ENCODE assay signal across 22 mouse cellular contexts in genomic region chr2:6991010-6991421, GRCm38 (mm10).
DNase-seq lines count a peak whose midpoint lies in the region; ATAC-seq and TF ChIP-seq lines count a peak whose summit lies in the region.
"Had no signal": no experiment of that assay in that cellular context is flagged by ENCODE, and none has a peak within 500 bp of the region (broad histone marks: within the 10 kb centered on the region; RNA-seq: fewer than 3 reads in every experiment).

No protein-coding gene starts in this region.

- 26% methylated on average over 5 of the region's 5 CpGs for WGBS in heart, embryonic 14.5 days

- H3K4me1 ChIP-seq in heart, embryonic 14.5 days (ENCODE audit: control insufficient read depth in 2 of 2, insufficient read depth in 2 of 2, low read length in 2 of 2): peaks cover 6 to 21% of the 10 kb centered on the region in 2 experiments
- H3K4me1 ChIP-seq: forebrain, embryonic 12.5 days; hindbrain, embryonic 13.5 days; limb, embryonic 15.5 days; liver, embryonic 15.5 days; megakaryocyte, embryonic 14.5 days had no signal

- DNase-seq in frontal cortex, postnatal 14 days (ENCODE audit: low spot score in 2 of 2): no peak
- DNase-seq in layer of hippocampus, adult 2 months (ENCODE audit: low spot score in 2 of 2): no peak
- DNase-seq in layer of hippocampus, adult 9-10 months (ENCODE audit: low spot score): no peak
- peak; percentile 4 for DNase-seq in lung, postnatal 36 days
- DNase-seq in kidney, adult 9 months: no peak
- DNase-seq: adrenal gland, postnatal 14 days; cerebellum, adult 18-20 months; cerebellum, postnatal 25 days; kidney, adult 2 months; kidney, postnatal 14 days; right cerebral cortex, postnatal 14 days; spleen, adult 18-20 months; thymus, postnatal 36 days had no signal

- peak overlapping the region; percentile 20; the same call in 1 of the 2 replicates for H3K27ac ChIP-seq in layer of hippocampus, adult 2 months
- H3K27ac ChIP-seq in heart, embryonic 14.5 days (replicated peaks in 1 of 2; ENCODE audit: control insufficient read depth in 1 of 2, insufficient read depth in 1 of 2, low read depth in 2 of 2, low read length in 2 of 2): peak overlapping the region; percentile 60 to 82
- H3K27ac ChIP-seq: forebrain, embryonic 12.5 days; hindbrain, embryonic 13.5 days; limb, embryonic 15.5 days; liver, embryonic 15.5 days had no signal

- H3K4me2 ChIP-seq in heart, embryonic 14.5 days (ENCODE audit: low read length): peak overlapping the region; percentile 44
- H3K4me2 ChIP-seq: forebrain, embryonic 12.5 days; hindbrain, embryonic 13.5 days; limb, embryonic 15.5 days; liver, embryonic 15.5 days had no signal

- H3K27me3 ChIP-seq in heart, embryonic 14.5 days (ENCODE audit: control insufficient read depth, insufficient read depth, low read length): no peaks in the 10 kb centered on the region
- H3K27me3 ChIP-seq: forebrain, embryonic 12.5 days; hindbrain, embryonic 13.5 days; limb, embryonic 15.5 days; liver, embryonic 15.5 days; megakaryocyte, embryonic 14.5 days had no signal

- H3K4me3 ChIP-seq in layer of hippocampus, adult 2 months: no peak overlapping the region
- no peak overlapping the region for H3K4me3 ChIP-seq in heart, embryonic 14.5 days (ENCODE audit: control insufficient read depth in 1 of 2, insufficient read depth in 1 of 2, low read depth in 1 of 2, low read length in 2 of 2)
- H3K4me3 ChIP-seq: forebrain, embryonic 12.5 days; hindbrain, embryonic 13.5 days; limb, embryonic 15.5 days; liver, embryonic 15.5 days; megakaryocyte, embryonic 14.5 days had no signal

- TF ChIP-seq CTCF in layer of hippocampus, adult 2 months (conservative IDR thresholded peaks at IDR 0.05): no peak

- peak; percentile 57; the same call in 1 of the 2 replicates for ATAC-seq in frontal cortex, adult (ENCODE audit: low TSS enrichment)
- ATAC-seq in heart, embryonic 14.5 days (ENCODE audit: insufficient number of reproducible peaks, insufficient read depth, low FRiP score, low read depth): peak; percentile 54
- ATAC-seq: inflammation-experienced regulatory T-cells, adult 6 months had no signal

- H3K36me3 ChIP-seq in heart, embryonic 14.5 days (ENCODE audit: control insufficient read depth, insufficient read depth, low read length): no peaks in the 10 kb centered on the region
- H3K36me3 ChIP-seq: forebrain, embryonic 12.5 days; G1E; hindbrain, embryonic 13.5 days; limb, embryonic 15.5 days; liver, embryonic 15.5 days had no signal

- H3K9me3 ChIP-seq in heart, embryonic 14.5 days (ENCODE audit: control insufficient read depth, low read length): no peaks in the 10 kb centered on the region
- H3K9me3 ChIP-seq: forebrain, embryonic 12.5 days; G1E; hindbrain, embryonic 13.5 days; limb, embryonic 15.5 days; liver, embryonic 15.5 days; megakaryocyte, embryonic 14.5 days had no signal

- no peak overlapping the region for H3K9ac ChIP-seq in heart, embryonic 14.5 days (ENCODE audit: low read length)
- H3K9ac ChIP-seq: forebrain, embryonic 12.5 days; hindbrain, embryonic 13.5 days; limb, embryonic 15.5 days; liver, embryonic 15.5 days had no signal
